Mouse (Mus musculus): ENCODE measurements around the gene 3110021N24Rik.

DNA sequence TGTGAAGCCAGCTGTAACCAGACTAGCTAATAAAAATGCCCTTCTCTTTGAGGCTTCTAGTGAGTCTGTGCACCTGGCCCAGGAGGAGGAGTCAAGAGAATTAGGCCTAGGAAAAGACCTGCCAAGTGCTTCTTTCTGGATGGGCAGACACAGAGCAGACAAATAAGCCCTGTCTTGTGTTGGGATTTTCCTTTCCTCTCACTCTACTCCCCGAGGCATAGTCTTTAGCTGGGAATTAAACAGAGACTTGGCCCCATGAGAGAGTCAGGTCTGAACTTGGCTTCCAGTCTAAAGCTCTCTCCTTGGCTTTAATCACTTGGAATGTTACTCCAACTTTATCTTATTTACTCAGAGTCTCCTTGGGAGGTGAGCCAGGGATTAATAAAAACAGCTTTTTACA, 74.5 kb downstream of the 3110021N24Rik start:
- TF ChIP-seq CTCF (conservative IDR thresholded peaks at IDR 0.05; ENCODE audit: low read length), result no peak
- TF ChIP-seq NANOG (IDR thresholded peaks at IDR 0.05; ENCODE audit: borderline replicate concordance, low read length), result no peak

All from E14TG2a.4 (cell line).